Mouse (Mus musculus): Measurements from ENCODE around the gene Ncor1. TPM values are rescaled to one million over a fixed set of nuclear protein-coding genes. Genes with fewer than 3 reads are reported as not detected.
"Not testable (repeated sequence)": the region's sequence is repeated elsewhere in the genome, so short reads cannot be mapped to it uniquely, and the experiment has no call there.

The Ncor1 gene
- polyA plus RNA-seq, 1 experiment from 2014 or later, result 224 TPM

DNA sequence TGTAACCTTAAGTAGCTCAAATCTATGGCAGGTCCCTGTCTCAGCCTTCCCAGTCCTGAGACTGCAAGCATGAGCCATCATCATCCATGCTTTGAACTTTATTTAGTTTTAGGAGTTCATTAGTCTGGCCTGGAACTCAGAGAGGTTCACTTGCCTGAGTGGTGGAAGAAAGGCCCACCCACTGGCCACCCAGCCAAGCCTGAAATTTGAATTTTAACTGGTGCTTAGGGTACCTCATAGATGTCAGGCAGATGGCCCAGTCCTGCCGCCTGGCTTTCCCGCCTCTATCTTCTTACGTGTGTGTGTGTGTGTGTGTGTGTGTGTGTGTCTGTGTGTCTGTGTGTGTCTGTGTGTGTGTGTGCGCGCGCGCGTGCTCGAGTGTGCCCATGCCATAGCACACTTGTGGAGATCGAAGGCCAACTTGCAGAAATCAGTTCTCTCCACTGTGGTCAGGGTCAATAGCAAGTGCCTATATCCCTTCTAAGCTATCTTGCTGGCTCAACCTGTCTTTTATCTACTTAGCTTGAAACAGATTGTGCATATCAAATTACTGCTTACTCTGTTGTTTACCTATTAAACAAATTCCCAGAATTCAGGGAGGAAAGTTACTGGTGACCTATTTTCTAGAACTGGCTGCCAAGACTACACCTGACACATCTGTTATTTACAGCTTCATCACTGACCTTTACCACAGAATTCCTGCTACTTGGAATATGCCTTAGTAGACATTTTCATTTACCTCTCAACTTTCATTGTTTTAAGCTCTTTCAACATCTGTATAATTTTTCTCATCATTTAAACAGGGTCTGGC lies 29.4 kb upstream of the Ncor1 start:
- no peak overlapping the region for H3K4me3 ChIP-seq (ENCODE audit: low read depth, low read length)
- no peaks in the 10 kb centered on the region for H3K36me3 ChIP-seq (ENCODE audit: control insufficient read depth, insufficient read depth, low read length)
- H3K4me1 ChIP-seq (replicated peaks; ENCODE audit: control insufficient read depth, insufficient read depth, low read length), result no peaks in the 10 kb centered on the region
- no peaks in the 10 kb centered on the region for H3K27me3 ChIP-seq (ENCODE audit: control insufficient read depth, insufficient read depth, low read length)
- no peak overlapping the region for H3K27ac ChIP-seq (ENCODE audit: low read depth, low read length)
- ATAC-seq (replicated peaks; ENCODE audit: low FRiP score) (no peak), DNase-seq (ENCODE audit: low spot score) (no peak)
- H3K9ac ChIP-seq (ENCODE audit: low read length), result no peak overlapping the region
- no peak overlapping the region for H3K4me2 ChIP-seq (ENCODE audit: low read depth, low read length, severe bottlenecking)
- no peaks in the 10 kb centered on the region for H3K9me3 ChIP-seq (ENCODE audit: control insufficient read depth, low read length)
- 94% methylated on average over 10 of the region's 10 CpGs for WGBS

- Histone ChIP-seq H3K9ac (ENCODE audit: low read length) (no peak overlapping the region), H3K4me3 (ENCODE audit: low read depth, low read length) (no peak overlapping the region), H3K27me3 (ENCODE audit: control insufficient read depth, insufficient read depth, low read length) (no peaks in the 10 kb centered on the region), H3K9me3 (ENCODE audit: control insufficient read depth, low read length) (no peaks in the 10 kb centered on the region), H3K4me1 (replicated peaks; ENCODE audit: control insufficient read depth, insufficient read depth, low read length) (no peaks in the 10 kb centered on the region), H3K36me3 (ENCODE audit: control insufficient read depth, insufficient read depth, low read length) (no peaks in the 10 kb centered on the region), H3K27ac (ENCODE audit: low read depth, low read length) (no peak overlapping the region), H3K4me2 (ENCODE audit: low read depth, low read length, severe bottlenecking) (no peak overlapping the region)
- WGBS, result 97% methylated on average over 1 of the region's 1 CpGs
- DNase-seq (ENCODE audit: low spot score), result no peak
- no peak for ATAC-seq (replicated peaks; ENCODE audit: low FRiP score)
These were observed 28.6 kb upstream of the Ncor1 start for GRCm38 (mm10) chr11:62486949-62487348.

- no peak overlapping the region for H3K4me2 ChIP-seq (ENCODE audit: low read depth, low read length, severe bottlenecking)
- ATAC-seq (replicated peaks; ENCODE audit: low FRiP score) (no peak), DNase-seq (ENCODE audit: low spot score) (no peak)
- H3K27me3 ChIP-seq (ENCODE audit: control insufficient read depth, insufficient read depth, low read length), result no peaks in the 10 kb centered on the region
- no peaks in the 10 kb centered on the region for H3K36me3 ChIP-seq (ENCODE audit: control insufficient read depth, insufficient read depth, low read length)
- H3K27ac ChIP-seq (ENCODE audit: low read depth, low read length), result no peak overlapping the region
- no peak overlapping the region for H3K9ac ChIP-seq (ENCODE audit: low read length)
- H3K4me3 ChIP-seq (ENCODE audit: low read depth, low read length), result no peak overlapping the region
- H3K9me3 ChIP-seq (ENCODE audit: control insufficient read depth, low read length), result no peaks in the 10 kb centered on the region
- H3K4me1 ChIP-seq (replicated peaks; ENCODE audit: control insufficient read depth, insufficient read depth, low read length), result no peaks in the 10 kb centered on the region
- WGBS, result 92% methylated on average over 5 of the region's 5 CpGs
These were observed 21.2 kb upstream of the Ncor1 start for GRCm38 (mm10) chr11:62479581-62479980.

DNA sequence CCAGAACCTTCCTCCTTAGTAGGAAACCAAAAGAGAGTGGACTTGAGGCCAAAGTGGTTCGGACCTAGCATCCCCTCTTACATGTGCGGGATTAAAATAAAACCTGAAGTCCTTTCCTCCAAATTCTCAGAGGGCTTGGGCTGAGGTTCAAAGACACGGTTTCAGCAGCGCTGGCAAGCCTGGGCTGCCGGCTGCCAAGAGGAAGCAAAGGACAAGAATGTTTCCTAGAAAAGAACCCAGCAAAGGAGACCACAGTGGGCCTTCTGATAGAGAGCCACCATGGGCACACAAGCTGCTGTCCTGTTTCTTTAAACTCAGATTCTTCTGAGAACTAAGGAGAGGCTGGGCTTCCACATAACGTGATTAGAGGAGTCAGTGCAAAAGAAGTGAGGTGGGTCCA lies 20.6 kb upstream of the Ncor1 start:
- H3K36me3 ChIP-seq (ENCODE audit: control insufficient read depth, insufficient read depth, low read length), result no peaks in the 10 kb centered on the region
- H3K4me1 ChIP-seq (replicated peaks; ENCODE audit: control insufficient read depth, insufficient read depth, low read length), result no peaks in the 10 kb centered on the region
- no peaks in the 10 kb centered on the region for H3K9me3 ChIP-seq (ENCODE audit: control insufficient read depth, low read length)
- no peak overlapping the region for H3K27ac ChIP-seq (ENCODE audit: low read depth, low read length)
- H3K9ac ChIP-seq (ENCODE audit: low read length), result no peak overlapping the region
- ATAC-seq (replicated peaks; ENCODE audit: low FRiP score), result no peak
- H3K4me2 ChIP-seq (ENCODE audit: low read depth, low read length, severe bottlenecking), result no peak overlapping the region
- DNase-seq (ENCODE audit: low spot score), result no peak
- 77% methylated on average over 6 of the region's 6 CpGs for WGBS
- no peak overlapping the region for H3K4me3 ChIP-seq (ENCODE audit: low read depth, low read length)
- H3K27me3 ChIP-seq (ENCODE audit: control insufficient read depth, insufficient read depth, low read length), result no peaks in the 10 kb centered on the region

- Histone ChIP-seq H3K4me1 (replicated peaks; ENCODE audit: control insufficient read depth, insufficient read depth, low read length) (no peaks in the 10 kb centered on the region), H3K4me3 (ENCODE audit: low read depth, low read length) (no peak overlapping the region), H3K9me3 (ENCODE audit: control insufficient read depth, low read length) (no peaks in the 10 kb centered on the region), H3K36me3 (ENCODE audit: control insufficient read depth, insufficient read depth, low read length) (no peaks in the 10 kb centered on the region), H3K9ac (ENCODE audit: low read length) (no peak overlapping the region), H3K27ac (ENCODE audit: low read depth, low read length) (no peak overlapping the region), H3K4me2 (ENCODE audit: low read depth, low read length, severe bottlenecking) (no peak overlapping the region), H3K27me3 (ENCODE audit: control insufficient read depth, insufficient read depth, low read length) (no peaks in the 10 kb centered on the region)
- ATAC-seq (replicated peaks; ENCODE audit: low FRiP score), result no peak
- no peak for DNase-seq (ENCODE audit: low spot score)
- 94% methylated on average over 4 of the region's 4 CpGs for WGBS
These were observed 17.8 kb upstream of the Ncor1 start for GRCm38 (mm10) chr11:62476156-62476555.

DNA sequence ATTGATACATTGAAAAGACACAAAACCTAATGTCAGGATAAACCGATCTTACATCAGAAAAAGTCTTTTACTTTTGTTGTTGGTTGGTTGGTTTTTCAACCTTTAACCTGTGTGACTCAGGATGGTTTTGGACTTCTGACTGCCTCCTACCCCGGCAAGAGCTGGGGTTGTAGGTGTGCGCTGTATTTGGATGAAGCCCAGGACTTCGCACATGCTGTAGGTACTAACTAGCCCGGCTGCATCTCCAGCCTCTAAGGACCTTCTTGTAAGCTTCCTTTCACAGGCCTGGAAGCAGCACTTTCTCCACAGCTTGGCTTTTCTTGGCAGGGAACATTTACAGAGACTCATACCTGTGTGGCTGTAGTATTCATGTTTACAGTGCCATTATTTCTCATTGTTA lies 15.2 kb upstream of the Ncor1 start:
- ATAC-seq (replicated peaks; ENCODE audit: low FRiP score), result no peak
- DNase-seq (ENCODE audit: low spot score), result no peak
- 93% methylated on average over 5 of the region's 5 CpGs for WGBS

DNA sequence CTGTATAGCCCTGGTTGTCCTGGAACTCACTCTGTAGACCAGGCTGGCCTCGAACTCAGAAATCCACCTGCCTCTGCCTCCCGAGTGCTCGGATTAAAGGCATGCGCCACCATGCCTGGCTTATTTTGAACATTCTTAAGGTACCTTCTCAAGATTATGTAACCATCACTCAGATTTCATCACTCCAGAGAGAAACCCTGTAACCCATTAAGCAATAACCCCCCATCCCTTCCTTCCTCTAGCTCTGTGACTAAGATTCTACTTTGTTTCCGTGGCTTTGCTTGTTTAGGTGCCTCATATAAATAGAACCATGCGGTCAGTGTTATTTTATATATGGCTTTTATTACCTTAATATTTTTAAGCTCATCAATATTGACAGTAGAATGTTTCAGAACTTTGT lies 12.1 kb upstream of the Ncor1 start:
- H3K9me3 ChIP-seq (ENCODE audit: control insufficient read depth, low read length), result no peaks in the 10 kb centered on the region
- H3K4me3 ChIP-seq (ENCODE audit: low read depth, low read length), result no peak overlapping the region
- DNase-seq (ENCODE audit: low spot score) (no peak), ATAC-seq (replicated peaks; ENCODE audit: low FRiP score) (no peak)
- H3K9ac ChIP-seq (ENCODE audit: low read length), result no peak overlapping the region
- H3K36me3 ChIP-seq (ENCODE audit: control insufficient read depth, insufficient read depth, low read length), result no peaks in the 10 kb centered on the region
- H3K4me2 ChIP-seq (ENCODE audit: low read depth, low read length, severe bottlenecking), result no peak overlapping the region
- 94% methylated on average over 6 of the region's 6 CpGs for WGBS
- H3K27me3 ChIP-seq (ENCODE audit: control insufficient read depth, insufficient read depth, low read length), result no peaks in the 10 kb centered on the region
- no peaks in the 10 kb centered on the region for H3K4me1 ChIP-seq (replicated peaks; ENCODE audit: control insufficient read depth, insufficient read depth, low read length)
- H3K27ac ChIP-seq (ENCODE audit: low read depth, low read length), result no peak overlapping the region

More for the DNA sequence above, 15.2 kb upstream of the Ncor1 start:
- Histone ChIP-seq H3K9ac (ENCODE audit: low read length) (no peak overlapping the region), H3K36me3 (ENCODE audit: control insufficient read depth, insufficient read depth, low read length) (no peaks in the 10 kb centered on the region), H3K4me1 (replicated peaks; ENCODE audit: control insufficient read depth, insufficient read depth, low read length) (no peaks in the 10 kb centered on the region), H3K27me3 (ENCODE audit: control insufficient read depth, insufficient read depth, low read length) (no peaks in the 10 kb centered on the region), H3K9me3 (ENCODE audit: control insufficient read depth, low read length) (no peaks in the 10 kb centered on the region), H3K4me3 (ENCODE audit: low read depth, low read length) (no peak overlapping the region), H3K27ac (ENCODE audit: low read depth, low read length) (no peak overlapping the region), H3K4me2 (ENCODE audit: low read depth, low read length, severe bottlenecking) (no peak overlapping the region)

DNA sequence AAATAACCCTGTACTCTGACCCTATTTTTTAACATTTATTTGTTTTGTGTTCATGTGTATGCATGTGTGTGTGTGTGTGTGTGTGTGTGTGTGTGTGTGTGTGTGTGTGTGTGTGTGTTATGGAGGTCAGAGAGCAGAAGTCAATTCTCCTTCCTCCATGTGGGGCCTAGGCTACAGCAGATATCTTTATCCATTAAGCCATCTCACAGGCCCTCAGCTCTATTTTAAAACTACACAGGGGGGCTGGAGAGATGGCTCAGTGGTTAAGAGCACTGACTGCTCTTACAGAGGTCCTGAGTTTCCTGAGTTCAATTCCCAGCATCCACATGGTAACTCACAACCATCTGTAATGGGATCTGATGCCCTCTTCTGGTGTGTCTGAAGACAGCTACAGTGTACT lies 8.9 kb upstream of the Ncor1 start:
- H3K27ac ChIP-seq (ENCODE audit: low read depth, low read length); ATAC-seq (replicated peaks; ENCODE audit: low FRiP score); H3K4me3 ChIP-seq (ENCODE audit: low read depth, low read length); H3K9ac ChIP-seq (ENCODE audit: low read length); H3K36me3 ChIP-seq (ENCODE audit: control insufficient read depth, insufficient read depth, low read length); H3K4me1 ChIP-seq (replicated peaks; ENCODE audit: control insufficient read depth, insufficient read depth, low read length); H3K9me3 ChIP-seq (ENCODE audit: control insufficient read depth, low read length); H3K4me2 ChIP-seq (ENCODE audit: low read depth, low read length, severe bottlenecking); H3K27me3 ChIP-seq (ENCODE audit: control insufficient read depth, insufficient read depth, low read length); DNase-seq (ENCODE audit: low spot score): not testable (repeated sequence)

DNA sequence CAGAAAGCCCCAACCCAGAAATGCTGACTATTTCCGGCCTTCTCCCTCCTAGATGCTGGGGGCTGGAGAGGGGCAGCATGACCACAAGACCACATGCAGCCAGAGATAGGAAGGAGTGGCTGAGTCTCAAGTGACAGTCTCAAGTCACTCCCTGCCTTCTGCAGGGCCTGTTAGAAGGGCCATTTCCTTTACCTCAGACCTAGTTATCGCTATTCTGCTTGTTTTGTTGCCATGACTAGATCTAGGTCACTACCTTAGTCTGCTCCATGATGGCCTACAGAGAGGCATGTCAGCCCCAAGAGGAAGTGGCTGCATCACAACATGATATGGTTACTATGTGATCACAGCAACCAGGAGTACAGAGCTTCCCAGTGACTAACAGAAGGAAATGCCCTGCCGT lies 8.2 kb upstream of the Ncor1 start:
- DNase-seq (ENCODE audit: low spot score), result no peak
- no peaks in the 10 kb centered on the region for H3K27me3 ChIP-seq (ENCODE audit: control insufficient read depth, insufficient read depth, low read length)
- ATAC-seq (replicated peaks; ENCODE audit: low FRiP score), result no peak

More for the DNA sequence above, 8.2 kb upstream of the Ncor1 start:
- H3K4me2 ChIP-seq (ENCODE audit: low read depth, low read length, severe bottlenecking), result no peak overlapping the region
- H3K4me3 ChIP-seq (ENCODE audit: low read depth, low read length), result no peak overlapping the region
- H3K4me1 ChIP-seq (replicated peaks; ENCODE audit: control insufficient read depth, insufficient read depth, low read length), result no peaks in the 10 kb centered on the region
- no peak overlapping the region for H3K27ac ChIP-seq (ENCODE audit: low read depth, low read length)
- H3K36me3 ChIP-seq (ENCODE audit: control insufficient read depth, insufficient read depth, low read length), result no peaks in the 10 kb centered on the region
- H3K9ac ChIP-seq (ENCODE audit: low read length), result no peak overlapping the region
- WGBS, result 91% methylated on average over 3 of the region's 3 CpGs
- H3K9me3 ChIP-seq (ENCODE audit: control insufficient read depth, low read length), result no peaks in the 10 kb centered on the region
